Mouse (Mus musculus): ENCODE results near the gene Eepd1. TPM values are rescaled to one million over a fixed set of nuclear protein-coding genes. Genes with fewer than 3 reads are reported as not detected.

Eepd1 gene
- polyA plus RNA-seq, 1 experiment, result 6.9 TPM

DNA sequence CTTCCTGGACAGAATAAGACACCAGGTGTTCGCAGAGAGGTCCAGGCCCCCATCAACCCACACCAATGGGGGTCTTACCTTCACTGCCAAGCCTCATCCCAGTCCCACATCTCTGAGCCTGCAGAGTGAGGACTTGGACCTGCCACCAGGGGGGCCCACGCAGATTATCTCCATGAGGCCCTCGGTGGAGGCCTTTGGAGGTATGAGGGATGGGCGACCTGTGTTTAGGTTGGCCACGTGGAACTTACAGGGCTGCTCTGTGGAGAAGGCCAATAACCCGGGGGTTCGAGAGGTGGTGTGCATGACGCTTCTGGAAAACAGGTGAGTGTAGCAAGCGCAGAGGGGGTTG lies 1.6 kb downstream of the Eepd1 start:
- H3K27ac ChIP-seq (ENCODE audit: control insufficient read depth, insufficient read depth, low read length), result no peak overlapping the region
- no peak overlapping the region; the same call in 1 of the 2 replicates for H3K4me3 ChIP-seq (ENCODE audit: control insufficient read depth, insufficient read depth, low read length)
- TF ChIP-seq POLR2A (IDR thresholded peaks at IDR 0.05; ENCODE audit: control insufficient read depth, extremely low read depth, insufficient read depth, low read length, poor library complexity), result no peak
- TF ChIP-seq CTCF (IDR thresholded peaks at IDR 0.05; ENCODE audit: borderline replicate concordance, control insufficient read depth, extremely low read depth, insufficient read depth, low read length, poor library complexity), result peak; percentile 58; the same call in 1 of the 2 replicates
- H3K27me3 ChIP-seq (ENCODE audit: control insufficient read depth, insufficient read depth, low read length), result no peaks in the 10 kb centered on the region
- H3K4me1 ChIP-seq (replicated peaks; ENCODE audit: control insufficient read depth, insufficient read depth, low read length), result peaks cover 13% of the 10 kb centered on the region
- DNase-seq, result peak; percentile 32
- no peaks in the 10 kb centered on the region for H3K36me3 ChIP-seq (ENCODE audit: control insufficient read depth, insufficient read depth, low read length)
- 87% methylated on average over 9 of the region's 9 CpGs for WGBS

DNA sequence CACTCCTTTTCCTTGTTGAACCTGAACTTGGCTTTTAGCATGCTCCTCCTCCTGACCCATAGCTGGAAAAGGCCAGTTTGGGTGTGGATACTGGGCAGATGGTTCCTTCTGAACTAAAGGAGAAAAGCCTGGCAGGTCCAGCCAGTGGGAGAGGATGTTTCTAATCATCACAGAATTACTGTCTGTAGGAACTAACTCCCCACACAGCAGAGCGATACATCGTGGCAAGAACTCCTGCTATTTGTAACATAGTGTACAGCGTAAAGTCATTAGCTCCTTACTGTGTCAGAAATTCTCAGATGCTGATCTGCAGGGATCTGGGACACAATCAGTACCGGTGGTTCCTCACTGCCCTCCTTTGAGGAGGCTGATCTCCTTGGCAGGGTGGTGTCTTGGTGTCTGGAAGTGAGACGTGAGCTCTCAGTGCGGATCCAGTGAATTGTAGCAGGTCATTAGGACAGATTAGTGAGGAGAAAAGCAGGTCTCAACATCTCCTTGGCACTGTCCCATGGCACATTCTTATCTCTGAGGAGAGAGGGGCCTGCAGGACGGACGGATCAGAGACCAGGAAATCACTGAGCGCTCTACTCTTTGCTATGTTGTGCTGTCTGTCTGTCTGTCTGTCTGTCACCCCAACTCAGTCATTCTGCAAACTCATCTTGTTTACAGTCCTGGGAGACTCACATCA lies 2.7 kb downstream of the Eepd1 start:
- Histone ChIP-seq H3K27me3 (ENCODE audit: control insufficient read depth, insufficient read depth, low read length) (no peaks in the 10 kb centered on the region), H3K4me3 (ENCODE audit: control insufficient read depth, insufficient read depth, low read length) (no peak overlapping the region), H3K27ac (ENCODE audit: control insufficient read depth, insufficient read depth, low read length) (no peak overlapping the region), H3K36me3 (ENCODE audit: control insufficient read depth, insufficient read depth, low read length) (no peaks in the 10 kb centered on the region), H3K4me1 (replicated peaks; ENCODE audit: control insufficient read depth, insufficient read depth, low read length) (peaks cover 13% of the 10 kb centered on the region)
- no peak for DNase-seq
- WGBS, result 90% methylated on average over 9 of the region's 9 CpGs
- TF ChIP-seq POLR2A (IDR thresholded peaks at IDR 0.05; ENCODE audit: control insufficient read depth, extremely low read depth, insufficient read depth, low read length, poor library complexity) (no peak), CTCF (IDR thresholded peaks at IDR 0.05; ENCODE audit: borderline replicate concordance, control insufficient read depth, extremely low read depth, insufficient read depth, low read length, poor library complexity) (no peak)

DNA sequence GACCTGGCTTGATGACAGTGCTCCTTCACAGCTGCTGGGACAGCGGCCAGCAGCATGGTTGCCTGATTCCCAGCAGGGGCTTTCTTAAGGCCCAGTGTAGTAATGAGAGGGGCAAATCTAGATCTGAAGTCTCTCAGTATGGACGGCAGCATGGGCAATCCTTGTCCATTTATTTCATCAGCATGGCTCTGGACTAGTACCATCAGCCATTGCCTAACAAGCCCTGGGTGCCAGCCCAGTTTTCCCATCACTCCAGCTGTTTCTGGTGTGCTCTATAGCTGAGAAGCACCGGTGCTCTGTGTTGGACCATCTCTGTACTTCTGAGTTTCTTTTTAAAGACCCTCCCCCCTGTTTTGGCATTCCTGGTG lies 3.3 kb downstream of the Eepd1 start:
- H3K4me1 ChIP-seq (replicated peaks; ENCODE audit: control insufficient read depth, insufficient read depth, low read length), result peaks cover 13% of the 10 kb centered on the region
- H3K4me3 ChIP-seq (ENCODE audit: control insufficient read depth, insufficient read depth, low read length), result no peak overlapping the region
- no peak for TF ChIP-seq CTCF (IDR thresholded peaks at IDR 0.05; ENCODE audit: borderline replicate concordance, control insufficient read depth, extremely low read depth, insufficient read depth, low read length, poor library complexity)
- TF ChIP-seq POLR2A (IDR thresholded peaks at IDR 0.05; ENCODE audit: control insufficient read depth, extremely low read depth, insufficient read depth, low read length, poor library complexity), result no peak
- no peaks in the 10 kb centered on the region for H3K36me3 ChIP-seq (ENCODE audit: control insufficient read depth, insufficient read depth, low read length)
- DNase-seq, result no peak
- WGBS, result 89% methylated on average over 3 of the region's 3 CpGs
- H3K27me3 ChIP-seq (ENCODE audit: control insufficient read depth, insufficient read depth, low read length), result no peaks in the 10 kb centered on the region
- H3K27ac ChIP-seq (ENCODE audit: control insufficient read depth, insufficient read depth, low read length), result no peak overlapping the region

DNA sequence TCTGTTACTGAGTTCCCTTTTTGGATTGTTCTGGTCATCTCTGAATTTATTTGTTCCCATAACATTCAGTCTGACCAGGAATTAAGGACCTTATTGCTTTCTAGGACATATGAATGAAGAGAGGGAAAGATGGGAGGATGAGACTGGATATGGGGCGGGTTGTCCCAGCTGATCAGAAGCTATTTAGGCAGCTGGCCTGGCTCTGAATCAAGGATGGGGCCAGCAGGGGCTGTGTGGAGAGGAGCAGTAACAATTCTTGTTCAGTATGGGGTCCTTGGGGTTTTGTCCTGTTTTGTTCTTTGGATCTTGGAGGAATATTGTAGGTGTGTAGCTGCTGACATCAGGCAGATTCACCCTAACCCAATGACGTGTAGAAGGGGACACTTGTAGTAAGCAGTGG lies 3.7 kb downstream of the Eepd1 start:
- Histone ChIP-seq H3K27me3 (ENCODE audit: control insufficient read depth, insufficient read depth, low read length) (no peaks in the 10 kb centered on the region), H3K36me3 (ENCODE audit: control insufficient read depth, insufficient read depth, low read length) (no peaks in the 10 kb centered on the region), H3K4me1 (replicated peaks; ENCODE audit: control insufficient read depth, insufficient read depth, low read length) (peaks cover 13% of the 10 kb centered on the region), H3K27ac (ENCODE audit: control insufficient read depth, insufficient read depth, low read length) (no peak overlapping the region), H3K4me3 (ENCODE audit: control insufficient read depth, insufficient read depth, low read length) (no peak overlapping the region)
- no peak for DNase-seq
- WGBS, result 92% methylated on average over 2 of the region's 2 CpGs
- no peak for TF ChIP-seq POLR2A (IDR thresholded peaks at IDR 0.05; ENCODE audit: control insufficient read depth, extremely low read depth, insufficient read depth, low read length, poor library complexity)
- no peak for TF ChIP-seq CTCF (IDR thresholded peaks at IDR 0.05; ENCODE audit: borderline replicate concordance, control insufficient read depth, extremely low read depth, insufficient read depth, low read length, poor library complexity)

DNA sequence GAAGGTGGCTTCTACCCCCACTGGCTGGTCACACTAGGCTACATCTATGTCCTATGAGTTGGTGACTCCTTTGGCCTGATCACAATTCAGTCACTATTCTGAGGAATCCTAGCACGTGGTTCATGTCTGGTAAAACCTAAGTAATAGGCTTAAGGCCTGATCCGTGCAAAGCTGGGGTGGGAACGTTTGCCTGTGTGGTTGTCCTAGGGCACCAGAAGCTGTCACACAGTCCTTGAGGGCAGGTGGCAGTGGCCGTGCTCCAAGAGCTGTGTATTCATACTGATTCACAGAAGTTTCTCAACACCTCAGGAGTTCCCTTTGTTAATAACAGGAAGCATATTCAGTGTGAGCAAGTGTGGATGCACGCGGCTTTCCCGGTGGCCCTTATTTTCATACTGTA lies 4.1 kb downstream of the Eepd1 start:
- Histone ChIP-seq H3K27ac (ENCODE audit: control insufficient read depth, insufficient read depth, low read length) (no peak overlapping the region), H3K36me3 (ENCODE audit: control insufficient read depth, insufficient read depth, low read length) (no peaks in the 10 kb centered on the region), H3K4me3 (ENCODE audit: control insufficient read depth, insufficient read depth, low read length) (no peak overlapping the region), H3K4me1 (replicated peaks; ENCODE audit: control insufficient read depth, insufficient read depth, low read length) (peaks cover 13% of the 10 kb centered on the region), H3K27me3 (ENCODE audit: control insufficient read depth, insufficient read depth, low read length) (no peaks in the 10 kb centered on the region)
- TF ChIP-seq CTCF (IDR thresholded peaks at IDR 0.05; ENCODE audit: borderline replicate concordance, control insufficient read depth, extremely low read depth, insufficient read depth, low read length, poor library complexity) (no peak), POLR2A (IDR thresholded peaks at IDR 0.05; ENCODE audit: control insufficient read depth, extremely low read depth, insufficient read depth, low read length, poor library complexity) (no peak)
- 74% methylated on average over 7 of the region's 7 CpGs for WGBS
- no peak for DNase-seq

DNA sequence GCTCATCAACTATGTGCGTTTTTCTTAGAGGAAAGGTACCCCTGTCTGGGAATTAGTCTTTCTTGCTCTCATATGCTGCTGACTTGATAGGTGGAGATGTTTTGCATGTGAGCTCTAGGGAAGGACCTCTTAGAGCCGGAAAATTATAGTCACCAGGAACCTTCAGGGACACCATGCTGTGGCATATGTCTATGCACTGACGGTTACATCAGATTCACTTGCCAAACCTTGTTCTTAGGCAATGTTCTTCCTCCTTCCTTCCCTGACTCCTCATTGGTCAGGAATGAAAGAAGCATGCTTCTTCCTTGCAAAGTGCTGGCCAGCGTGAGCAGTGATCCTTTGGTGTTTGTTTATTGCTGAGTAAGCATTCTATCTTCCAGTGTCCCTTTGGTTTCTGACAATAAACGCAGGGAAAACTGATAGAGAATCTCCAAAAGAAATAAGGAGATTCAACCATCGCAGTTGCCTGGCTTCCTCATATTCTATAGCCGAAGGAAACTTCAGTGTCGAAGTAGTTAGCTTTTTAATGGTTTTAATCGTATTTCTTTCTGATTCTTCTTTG lies 5.0 kb downstream of the Eepd1 start:
- H3K27ac ChIP-seq (ENCODE audit: control insufficient read depth, insufficient read depth, low read length), result no peak overlapping the region
- H3K36me3 ChIP-seq (ENCODE audit: control insufficient read depth, insufficient read depth, low read length), result no peaks in the 10 kb centered on the region
- no peak for DNase-seq
- no peaks in the 10 kb centered on the region for H3K27me3 ChIP-seq (ENCODE audit: control insufficient read depth, insufficient read depth, low read length)
- peaks cover 13% of the 10 kb centered on the region for H3K4me1 ChIP-seq (replicated peaks; ENCODE audit: control insufficient read depth, insufficient read depth, low read length)
- 93% methylated on average over 9 of the region's 9 CpGs for WGBS
- TF ChIP-seq POLR2A (IDR thresholded peaks at IDR 0.05; ENCODE audit: control insufficient read depth, extremely low read depth, insufficient read depth, low read length, poor library complexity) (no peak), CTCF (IDR thresholded peaks at IDR 0.05; ENCODE audit: borderline replicate concordance, control insufficient read depth, extremely low read depth, insufficient read depth, low read length, poor library complexity) (no peak)
- no peak overlapping the region for H3K4me3 ChIP-seq (ENCODE audit: control insufficient read depth, insufficient read depth, low read length)

Measured in thymus, adult 2 months (tissue).